Mouse (Mus musculus) frontal cortex, postnatal 10 days (tissue): Measurements from ENCODE around the gene Clic4.

ENCODE experiments used
- DNase-seq, 2 experiments: peaks; one replicate each; pipeline ENCODE4 v3.0.0; 2022; ENCODE audit warnings: low spot score in 2 of 2, mixed read lengths in 1 of 2

Clic4 gene

GRCm38 (mm10) chr4:135232563-135232962 is 40.1 kb downstream of the Clic4 start:
- DNase-seq: no peak

GRCm38 (mm10) chr4:135231543-135231942 is 41.1 kb downstream of the Clic4 start:
- DNase-seq: no peak

GRCm38 (mm10) chr4:135231136-135231535 is 41.5 kb downstream of the Clic4 start:
- no peak for DNase-seq

- DNase-seq: no peak
These were observed 42.0 kb downstream of the Clic4 start for GRCm38 (mm10) chr4:135230661-135231060.

- DNase-seq: no peak
These were observed 42.7 kb downstream of the Clic4 start for GRCm38 (mm10) chr4:135229871-135230270.

GRCm38 (mm10) chr4:135228136-135228535 is 44.5 kb downstream of the Clic4 start:
- no peak for DNase-seq

GRCm38 (mm10) chr4:135226008-135226667 is 46.5 kb downstream of the Clic4 start:
- DNase-seq: no peak

GRCm38 (mm10) chr4:135223808-135224207 is 48.8 kb downstream of the Clic4 start:
- no peak for DNase-seq

- DNase-seq: no peak
These were observed 50.8 kb downstream of the Clic4 start for GRCm38 (mm10) chr4:135221632-135222407.

GRCm38 (mm10) chr4:135220641-135221040 is 52.0 kb downstream of the Clic4 start:
- no peak for DNase-seq

GRCm38 (mm10) chr4:135219652-135220051 is 53.0 kb downstream of the Clic4 start:
- peak; percentile 24 to 73 for DNase-seq

- no peak for DNase-seq
These were observed 62.8 kb downstream of the Clic4 start for GRCm38 (mm10) chr4:135209846-135210245.

- DNase-seq: peak; percentile 52 to 75
These were observed 66.7 kb downstream of the Clic4 start for GRCm38 (mm10) chr4:135205711-135206600.

- DNase-seq: no peak
These were observed 67.4 kb downstream of the Clic4 start for GRCm38 (mm10) chr4:135205254-135205653.

GRCm38 (mm10) chr4:135204666-135205065 is 67.9 kb downstream of the Clic4 start:
- DNase-seq: no peak

GRCm38 (mm10) chr4:135203806-135204560 is 68.6 kb downstream of the Clic4 start:
- no peak for DNase-seq

- no peak for DNase-seq
These were observed 69.3 kb downstream of the Clic4 start for GRCm38 (mm10) chr4:135203279-135203678.

GRCm38 (mm10) chr4:135201771-135202170 is 70.8 kb downstream of the Clic4 start:
- DNase-seq: no peak

GRCm38 (mm10) chr4:135197857-135198256 is 74.8 kb downstream of the Clic4 start:
- DNase-seq: no peak

GRCm38 (mm10) chr4:135192841-135193240 is 79.8 kb downstream of the Clic4 start:
- DNase-seq: no peak

- DNase-seq: no peak
These were observed 81.0 kb downstream of the Clic4 start for GRCm38 (mm10) chr4:135191604-135192003.
